Mouse (Mus musculus) retina, postnatal 7 days (tissue): ENCODE data around the gene Tmem258.

Experiments
- DNase-seq: peaks from one replicate; pipeline ENCODE4 v3.0.0-alpha.2; 2012; ENCODE audit warnings: low read depth, low spot score

Tmem258 gene

DNA sequence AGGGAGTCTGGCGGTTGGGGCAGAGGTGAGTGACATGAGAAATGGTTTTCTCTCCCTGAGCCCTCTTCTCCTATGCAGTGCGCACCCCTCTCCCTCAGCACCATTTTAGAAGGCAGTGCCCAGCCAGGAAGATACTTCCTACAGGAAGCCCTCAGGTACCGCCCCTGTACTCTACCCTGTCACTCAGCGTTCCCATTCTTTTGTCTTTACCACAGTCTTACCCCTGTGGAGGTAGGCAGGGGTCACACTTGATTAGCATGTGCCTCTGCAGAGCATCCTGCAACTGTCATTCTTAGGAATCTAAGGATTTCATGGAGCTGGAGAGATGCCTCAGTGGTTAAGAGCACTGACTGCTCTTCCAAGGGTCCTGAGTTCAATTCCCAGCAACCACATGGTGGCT, 19.7 kb downstream of the Tmem258 start:
- no peak for DNase-seq

DNA sequence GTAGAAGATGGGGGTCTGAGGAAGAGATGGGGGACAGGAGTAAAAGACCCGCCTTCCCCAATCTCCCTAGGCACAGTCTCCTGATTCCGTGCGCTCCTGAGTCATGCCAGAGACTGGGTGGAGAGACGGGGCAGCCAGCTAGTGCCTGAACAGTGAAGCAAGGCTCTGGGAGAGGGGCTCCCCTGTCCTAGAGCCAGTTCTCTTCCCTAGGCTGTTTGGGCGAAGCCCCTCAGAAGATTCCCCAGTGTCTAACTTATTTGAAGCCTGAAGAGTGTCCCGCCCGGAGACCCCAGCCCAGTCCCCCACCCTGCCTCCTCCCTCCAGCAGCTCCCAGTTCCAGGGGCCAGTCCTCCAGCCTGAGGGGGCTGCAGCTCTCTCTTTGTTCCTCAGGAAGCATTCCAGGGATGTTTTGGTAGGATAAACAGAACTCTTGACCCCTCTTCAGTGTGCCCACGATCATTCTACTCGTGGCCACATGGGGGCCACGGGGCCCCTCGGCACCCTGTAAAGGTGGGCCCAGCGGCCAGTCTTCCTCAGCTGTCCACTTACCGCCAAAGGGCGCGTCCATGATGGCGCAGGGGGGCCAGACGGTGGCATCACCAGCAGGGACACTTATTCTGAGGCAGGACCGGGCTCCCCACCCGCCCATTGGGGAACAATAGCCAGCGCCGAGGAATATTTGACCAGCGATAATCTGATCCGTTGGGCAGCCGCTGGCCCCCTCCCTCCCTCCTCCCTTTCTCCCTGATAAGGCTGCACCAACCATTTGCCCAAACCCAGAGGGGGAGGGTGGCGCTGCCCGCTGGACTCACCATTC, 21.0 kb downstream of the Tmem258 start:
- DNase-seq: no peak

DNA sequence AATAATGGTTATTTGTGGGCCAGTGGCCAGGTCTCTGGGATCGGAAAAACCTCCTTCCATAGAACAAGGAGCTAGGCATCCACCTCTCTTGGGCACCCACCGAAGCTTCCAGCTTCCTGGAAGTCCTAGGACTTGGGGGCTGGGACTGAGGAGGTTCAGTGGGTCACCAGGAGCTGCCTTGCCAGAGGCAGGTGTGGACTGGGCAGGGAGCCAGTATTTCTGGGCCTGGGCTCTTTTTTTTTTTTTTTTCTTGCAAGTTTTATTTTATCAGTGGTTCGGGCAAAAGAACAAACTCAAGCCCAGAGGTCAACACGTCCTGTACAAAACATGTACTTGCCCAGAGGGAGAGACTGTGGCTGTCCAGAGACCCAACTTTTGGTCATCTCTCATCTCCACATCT, 22.0 kb downstream of the Tmem258 start:
- no peak for DNase-seq

DNA sequence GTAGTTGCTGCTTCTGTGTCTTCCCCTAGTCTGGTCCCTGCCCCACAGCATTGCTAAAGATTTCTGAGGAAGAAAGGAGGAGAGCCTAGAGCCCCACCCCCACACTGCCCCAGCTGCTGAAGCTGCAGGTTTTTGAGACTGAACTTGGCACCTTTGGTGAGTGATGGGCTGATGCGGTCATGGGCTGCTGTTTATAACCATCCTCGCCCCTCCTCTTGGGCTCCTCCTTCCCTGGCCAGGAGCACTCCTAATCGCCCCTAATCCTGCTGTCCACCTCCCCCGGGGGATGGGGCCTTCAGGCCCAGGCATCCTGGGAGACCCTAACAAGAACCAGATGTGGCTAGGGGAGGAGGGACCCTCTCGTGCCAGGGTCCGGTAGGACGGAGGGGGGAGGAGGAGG, 27.2 kb downstream of the Tmem258 start:
- no peak for DNase-seq

DNA sequence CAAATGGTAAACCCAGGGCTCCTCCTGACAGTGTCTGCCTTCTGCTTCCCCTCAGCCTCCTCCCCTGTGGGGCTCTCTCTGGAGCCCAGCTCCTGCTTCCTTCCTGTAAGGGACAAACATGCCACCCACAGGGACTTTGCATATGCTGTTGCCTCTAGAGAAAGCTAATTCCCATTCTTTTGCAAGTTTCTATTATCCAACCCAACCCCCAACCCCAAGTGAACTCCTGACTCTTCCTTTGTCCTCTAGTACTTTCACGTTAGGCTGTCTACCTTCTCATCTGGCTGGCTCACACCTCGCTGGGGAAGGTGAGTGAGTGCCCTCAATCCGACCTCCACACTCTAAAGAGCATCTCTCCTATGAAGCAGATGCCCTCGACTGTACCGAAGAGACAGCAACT, 28.1 kb downstream of the Tmem258 start:
- no peak for DNase-seq

DNA sequence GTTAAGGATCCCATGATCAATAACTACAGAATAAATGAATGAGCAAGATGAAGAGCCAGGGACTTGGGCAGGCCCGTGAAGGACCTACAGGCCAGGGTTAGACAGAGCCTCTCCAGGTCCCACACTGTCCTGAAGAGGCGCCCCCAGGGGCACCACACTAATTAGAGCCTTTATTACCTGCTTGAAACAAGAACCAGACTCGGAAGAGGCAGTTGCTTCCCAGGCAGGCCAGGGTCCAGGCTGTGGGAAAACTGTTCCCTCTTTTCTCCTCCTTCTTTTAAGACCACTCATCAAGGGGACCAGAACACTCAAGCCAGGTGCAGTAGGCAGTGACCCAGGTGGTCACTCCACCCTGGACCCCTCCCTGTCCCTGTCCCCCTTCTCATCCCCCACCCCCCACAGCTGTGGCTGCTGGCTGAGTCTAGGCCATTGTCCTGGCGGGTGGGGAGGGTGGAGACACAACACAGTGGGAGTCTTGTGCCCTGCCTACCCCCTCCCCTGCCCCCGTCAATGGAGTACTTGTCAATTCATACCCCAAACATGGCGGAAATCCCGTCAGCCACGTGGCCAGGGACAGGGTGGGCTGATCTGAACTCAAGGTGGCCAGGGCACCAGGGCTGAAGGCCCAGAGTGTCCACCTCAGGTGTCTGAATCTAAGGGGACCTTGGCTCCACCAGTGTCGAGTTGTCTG, 28.7 kb downstream of the Tmem258 start:
- no peak for DNase-seq

DNA sequence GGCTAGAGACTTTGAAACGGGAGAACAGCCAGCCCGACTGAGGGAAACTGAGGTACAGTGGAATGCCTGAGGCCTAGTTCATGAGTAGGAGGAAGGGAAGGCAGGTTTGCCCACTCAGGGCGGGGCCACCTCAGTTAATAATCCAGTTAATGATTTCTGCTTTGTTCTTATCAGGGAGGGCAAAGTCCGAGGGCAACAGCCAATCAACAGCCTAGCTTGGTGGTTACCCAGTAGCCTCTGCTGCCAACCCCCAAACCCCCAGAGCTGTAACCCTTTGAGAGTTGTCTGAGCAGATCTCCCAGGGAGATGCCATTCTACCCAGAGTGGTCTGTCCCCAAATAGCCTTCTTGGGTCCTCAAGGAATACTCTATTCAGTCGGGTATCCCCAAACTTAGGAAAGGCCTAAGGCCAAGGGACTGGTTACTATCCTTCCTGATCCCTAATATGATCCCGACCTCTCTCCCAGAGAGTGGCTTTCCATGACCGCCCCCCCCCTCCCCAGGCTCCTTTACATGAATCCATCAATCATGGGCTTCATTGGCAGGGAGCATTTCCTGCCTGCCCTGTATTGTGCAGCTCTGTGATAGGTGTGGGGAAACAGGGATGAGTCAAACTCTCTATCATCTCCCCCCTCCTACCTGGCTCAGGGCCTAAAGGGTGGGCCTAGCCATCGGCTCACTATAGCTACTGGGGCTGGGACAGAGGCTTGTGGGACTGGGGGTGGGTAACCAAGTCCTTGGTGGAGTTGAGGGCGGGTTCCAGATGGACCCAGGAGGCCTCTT, 32.2 kb downstream of the Tmem258 start:
- DNase-seq: no peak

DNA sequence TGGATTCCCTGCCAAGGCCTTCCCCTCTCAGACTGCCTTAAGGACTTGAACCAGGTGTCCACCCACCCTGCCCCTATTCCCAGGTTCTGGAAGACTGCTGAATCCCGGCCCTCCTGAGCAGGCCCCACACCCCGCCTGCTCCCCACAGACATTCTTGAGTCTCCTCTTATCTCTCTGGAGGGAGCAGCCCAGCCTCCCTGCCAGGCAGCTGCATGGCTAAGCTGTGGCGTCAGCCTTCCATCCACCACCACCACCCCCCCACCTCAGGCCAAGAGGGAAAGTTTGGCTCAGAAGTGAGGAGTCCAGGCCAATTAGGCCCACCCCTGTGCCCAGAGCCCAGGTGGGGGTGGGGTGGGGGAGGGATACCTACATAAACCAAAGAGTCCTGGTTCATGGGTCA, 34.7 kb downstream of the Tmem258 start:
- no peak for DNase-seq

DNA sequence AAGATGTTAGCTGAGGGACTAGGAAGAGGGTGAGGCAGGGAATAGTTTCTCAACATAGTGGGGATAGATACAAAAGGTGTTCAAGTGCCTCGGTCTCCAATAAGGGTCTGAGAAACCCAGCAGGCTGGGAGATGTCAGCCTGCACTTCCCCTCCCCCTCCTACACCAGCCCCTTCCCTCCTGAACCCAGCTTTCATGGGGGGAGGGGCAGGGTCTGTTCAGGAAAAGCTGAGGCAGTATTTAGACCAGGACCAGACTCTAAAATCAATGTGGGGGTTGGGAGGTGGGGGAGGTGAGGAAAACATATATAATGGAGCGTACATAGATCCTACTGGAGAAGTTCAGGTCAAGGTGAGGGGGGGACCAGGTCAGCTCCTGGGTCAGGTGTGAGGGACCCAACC, 35.6 kb downstream of the Tmem258 start:
- DNase-seq: no peak

DNA sequence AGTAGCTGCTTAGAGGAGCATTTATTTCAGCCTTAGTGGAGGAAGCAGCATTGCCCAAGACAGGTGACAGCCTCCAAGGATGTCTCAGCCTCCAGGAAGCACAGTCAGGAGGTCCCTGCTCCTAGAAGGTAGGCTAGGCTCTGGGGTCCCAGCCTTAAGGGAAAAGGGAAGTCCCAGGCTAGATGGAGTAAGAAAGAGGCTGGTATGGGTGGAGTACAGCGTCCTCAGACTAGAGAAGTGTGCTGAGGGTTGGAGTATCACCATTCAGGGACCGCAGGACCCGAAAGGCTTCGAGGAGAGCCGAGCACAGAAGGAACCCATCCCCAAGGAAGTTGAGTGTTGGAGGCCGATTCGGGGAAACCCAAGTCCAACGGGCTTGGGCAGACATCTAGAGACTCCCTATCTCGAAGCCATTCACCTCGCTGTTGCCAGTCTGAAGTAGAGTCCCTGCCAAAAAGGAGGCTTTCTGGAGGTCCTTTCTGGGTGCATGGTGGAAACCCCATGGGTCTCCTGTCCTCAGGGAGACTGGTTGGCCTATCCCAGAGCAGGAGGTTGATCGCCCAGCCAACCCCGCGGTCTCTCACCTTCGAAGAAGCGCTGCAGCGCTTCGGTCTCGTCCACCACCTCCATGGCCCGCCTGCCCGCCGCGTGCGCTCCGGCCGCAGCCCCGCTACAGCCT, 36.3 kb downstream of the Tmem258 start:
- DNase-seq: no peak

DNA sequence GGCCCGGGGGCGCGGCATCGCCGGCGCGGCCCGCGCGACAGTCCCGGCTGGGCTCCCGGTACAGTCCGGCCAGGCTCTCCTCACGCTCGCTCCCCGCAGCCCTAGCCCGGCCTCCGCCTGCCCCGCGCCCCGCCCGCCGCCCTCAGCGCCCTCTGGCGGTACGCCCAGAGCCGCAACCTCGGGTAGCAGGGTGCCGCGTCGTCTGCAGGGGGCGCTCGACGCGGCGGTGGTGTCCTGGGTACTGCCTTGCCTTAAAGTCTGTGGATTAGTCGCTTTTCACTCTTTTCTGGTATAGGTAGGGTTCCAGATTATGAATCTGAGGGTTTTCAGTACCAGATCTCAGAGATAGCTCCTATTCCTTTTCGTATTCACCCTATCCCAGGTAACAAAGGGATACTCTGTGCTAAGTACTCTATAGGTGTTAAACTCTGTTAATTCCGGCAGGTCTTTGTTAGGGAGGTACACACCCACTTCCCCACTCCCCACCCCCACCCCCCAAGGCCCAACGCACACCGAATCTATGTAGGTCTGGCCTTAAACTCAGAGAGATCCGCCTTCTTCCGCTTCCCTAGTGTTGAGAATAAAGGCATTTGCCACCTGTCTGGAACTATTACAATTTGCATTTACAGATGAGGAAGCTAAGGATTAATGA, 37.0 kb downstream of the Tmem258 start, which contains the start of gene Myrf:
Gene Myrf, minus strand, starts transcription at position 95 of the 652 bp plus-strand sequence.
- DNase-seq: peak; percentile 66

DNA sequence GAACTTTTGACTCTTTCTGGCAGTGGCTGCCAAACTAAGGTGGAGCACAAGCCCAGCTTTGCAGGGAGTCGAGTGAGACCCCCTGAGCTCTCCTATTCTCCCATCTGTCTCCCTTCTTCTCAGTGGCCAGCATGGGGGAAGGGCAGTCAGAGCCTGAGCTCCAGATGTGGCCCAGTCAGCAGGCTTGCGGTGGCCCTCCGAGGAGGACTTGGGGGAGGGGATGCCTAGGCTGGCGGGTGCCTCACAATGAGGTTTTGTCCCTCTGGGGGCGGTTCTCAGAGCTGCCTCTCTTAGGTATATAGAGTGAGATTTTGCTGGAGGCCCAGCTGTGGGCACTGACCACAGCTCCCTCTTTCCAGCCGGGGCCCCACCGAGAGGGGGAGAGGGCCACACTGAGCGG, 39.1 kb downstream of the Tmem258 start:
- no peak for DNase-seq

DNA sequence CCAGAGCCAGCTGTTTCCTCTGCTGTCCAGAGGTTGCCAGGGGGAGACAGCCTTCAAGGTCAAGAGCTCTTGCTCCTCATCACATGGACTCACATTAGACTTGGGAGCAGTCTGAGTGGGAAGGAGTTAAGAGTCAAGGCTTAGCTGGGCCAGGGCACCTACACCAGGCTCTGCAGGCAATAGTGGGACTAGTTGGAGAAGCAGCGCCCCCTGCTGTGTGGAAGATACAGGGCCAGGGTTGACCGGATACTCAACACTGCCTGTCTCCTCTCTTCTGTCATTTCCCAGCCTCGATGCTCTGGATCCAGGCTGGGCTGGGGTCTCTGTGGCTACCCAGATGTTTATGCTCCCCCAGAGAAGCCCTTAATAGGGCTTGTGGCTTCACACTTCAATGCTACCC, 40.4 kb downstream of the Tmem258 start:
- no peak for DNase-seq

DNA sequence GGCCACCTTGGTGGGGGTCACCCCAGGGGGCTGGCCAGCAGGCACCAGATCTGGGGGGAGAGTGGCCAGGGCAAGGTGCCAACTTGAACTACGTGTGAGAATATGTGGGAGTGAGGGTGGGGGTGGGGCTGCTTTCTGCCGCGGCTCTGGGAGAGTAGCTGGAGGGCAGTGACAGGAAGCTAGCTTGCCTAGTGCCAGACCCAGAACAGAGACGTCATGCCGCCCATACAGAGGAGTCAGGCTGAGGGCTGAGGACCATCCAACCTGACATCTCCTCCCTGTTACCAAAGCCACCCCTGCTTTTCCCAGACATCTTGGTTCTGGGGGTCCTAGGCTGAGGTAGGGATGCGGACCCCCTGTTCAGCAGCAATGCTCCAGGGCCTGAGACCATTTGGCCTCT, 43.4 kb downstream of the Tmem258 start:
- DNase-seq: no peak

DNA sequence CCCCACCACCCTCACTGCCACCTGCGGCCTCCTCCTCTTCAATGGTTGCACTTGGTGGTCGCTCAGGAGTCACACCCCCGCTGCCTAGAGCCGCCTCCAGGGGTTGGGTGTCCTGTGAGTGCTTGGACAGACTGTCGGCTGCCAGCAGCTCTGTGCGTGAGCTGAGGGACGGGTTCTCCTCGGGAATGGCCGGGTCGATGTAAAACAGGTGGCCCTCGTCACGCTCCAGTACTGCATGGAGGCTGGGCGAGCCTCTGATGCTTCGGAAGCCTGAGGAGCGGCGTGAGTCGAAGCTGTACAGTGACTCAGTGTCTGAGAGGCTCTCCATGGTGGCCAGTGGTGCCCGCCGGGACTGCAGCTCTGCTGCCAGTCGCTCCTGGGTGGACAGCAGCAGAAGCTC, 44.3 kb downstream of the Tmem258 start:
- no peak for DNase-seq
